Mouse (Mus musculus) stomach, embryonic 15.5 days (tissue): ENCODE results near the gene Ap5z1. TPM values are rescaled to one million over a fixed set of nuclear protein-coding genes. Genes with fewer than 3 reads are reported as not detected.

Experiments used
- ATAC-seq: fragments of 200-750 bp; cut with Nextera tagmentation; 2 replicates; pipeline ENCODE4 v1.8.0; 2017; ENCODE audit warnings: low read depth, moderate number of reproducible peaks, moderate TSS enrichment; ENCODE audit not compliant: insufficient read depth, low FRiP score
- H3K27ac ChIP-seq: fragments of 300-500 bp; sonication (generic); 2 replicates; pipeline ENCODE4 v1.5.1; 2015; ENCODE audit warnings: mild to moderate bottlenecking, inconsistent platforms
- H3K27me3 ChIP-seq: fragments of 300-500 bp; sonication (generic); replicated peaks from 2 replicates; pipeline ENCODE4 v1.6.1; 2015; ENCODE audit warnings: inconsistent platforms
- H3K36me3 ChIP-seq: fragments of 300-500 bp; sonication (generic); 2 replicates; pipeline ENCODE4 v1.6.1; 2015; ENCODE audit warnings: inconsistent platforms
- H3K4me1 ChIP-seq: fragments of 300-500 bp; sonication (generic); 2 replicates; pipeline ENCODE4 v1.6.1; 2015; ENCODE audit warnings: inconsistent platforms
- H3K4me2 ChIP-seq: fragments of 300-500 bp; sonication (generic); 2 replicates; pipeline ENCODE4 v1.6.1; 2015; ENCODE audit warnings: mild to moderate bottlenecking, inconsistent platforms
- H3K4me3 ChIP-seq: fragments of 300-500 bp; sonication (generic); replicated peaks from 2 replicates; pipeline ENCODE4 v1.5.1; 2015; ENCODE audit warnings: inconsistent platforms
- H3K9ac ChIP-seq: fragments of 300-500 bp; sonication (generic); 2 replicates; pipeline ENCODE4 v1.6.1; 2015; ENCODE audit warnings: inconsistent platforms
- H3K9me3 ChIP-seq: fragments of 300-500 bp; sonication (generic); 2 replicates; pipeline ENCODE4 v1.6.1; 2016; ENCODE audit warnings: inconsistent platforms
- WGBS: fragments of 180-500 bp; shearing (Covaris S2); methylation state at CpG from one replicate; pipeline ENCODE4 v1.1.7; 2015; 5-methylcytosine and 5-hydroxymethylcytosine counted together
- polyA plus RNA-seq: library from polyadenylated mRNA; unstranded; fragments of >200 nt; fragmentation: Nextera tagmentation; extraction: Ambion mirVana; gene quantifications from 2 replicates; pipeline ENCODE4 v1.2.1, GENCODE M21; 2015

The Ap5z1 gene
- polyA plus RNA-seq = 8.5 and 9.4 TPM in 2 replicates

DNA sequence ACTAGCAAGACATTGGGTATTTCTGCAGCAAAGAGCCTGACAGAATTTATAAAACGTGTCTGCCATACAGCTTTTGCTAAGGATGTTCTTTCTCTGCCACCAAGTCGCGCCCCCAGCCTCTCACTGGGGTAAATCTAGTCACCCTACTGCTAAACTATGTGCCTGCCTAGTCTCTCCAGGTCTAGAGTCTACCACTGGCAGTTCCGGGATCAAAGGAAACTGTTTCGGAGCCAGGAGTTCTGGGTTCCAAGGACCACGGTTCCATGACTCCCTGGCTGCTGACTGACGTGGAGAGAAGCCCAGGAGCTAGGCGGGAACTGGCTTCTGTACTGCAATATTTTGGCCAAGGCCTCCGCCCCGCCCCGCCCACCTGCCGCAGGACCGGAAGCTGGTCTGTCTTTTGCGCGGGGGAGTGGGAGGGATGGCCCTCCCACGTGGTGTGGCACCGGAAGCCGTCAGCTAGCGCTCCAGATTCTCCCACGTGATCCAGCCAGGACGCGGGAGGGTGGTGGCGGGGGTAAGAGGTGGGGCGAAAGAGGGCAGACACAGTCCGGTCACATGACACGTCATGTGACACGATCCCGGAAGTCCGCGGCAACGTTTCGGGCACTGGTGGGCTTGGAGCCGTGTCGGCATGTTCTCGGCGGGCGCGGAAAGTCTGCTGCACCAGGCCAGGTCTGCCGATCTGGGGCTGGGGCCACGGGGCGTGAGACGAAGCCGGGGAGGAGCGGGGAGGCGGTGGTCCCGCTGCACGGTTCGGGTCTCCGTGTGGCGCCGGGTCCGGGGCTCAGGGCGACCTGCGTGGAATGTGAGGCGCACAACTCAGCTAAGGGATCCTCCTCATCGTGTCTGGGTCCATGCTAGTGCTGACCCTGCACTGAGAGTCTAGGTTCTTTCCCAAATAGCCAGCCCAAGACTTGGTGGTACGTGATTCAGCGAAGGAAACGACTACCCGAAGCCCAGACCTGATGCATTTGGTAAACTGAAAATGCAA is at the start of gene Ap5z1:
TSS of gene Ap5z1 (plus strand) at position 484 of the 994 bp plus-strand sequence.
- peaks cover 7% of the 10 kb centered on the region for H3K4me1 ChIP-seq
- no peaks in the 10 kb centered on the region for H3K9me3 ChIP-seq
- 2% methylated on average over 60 of the region's 60 CpGs for WGBS
- no peaks in the 10 kb centered on the region for H3K27me3 ChIP-seq
- peaks cover 3% of the 10 kb centered on the region; the same call in 1 of the 2 replicates for H3K36me3 ChIP-seq
- peak within 1 kb of the TSS; percentile 83 for H3K27ac ChIP-seq
- peak within 1 kb of the TSS; percentile 40 for H3K9ac ChIP-seq
- peak within 1 kb of the TSS; percentile 79 for H3K4me2 ChIP-seq
- H3K4me3 ChIP-seq = peak within 1 kb of the TSS; percentile 73
- ATAC-seq = peak; percentile 91

DNA sequence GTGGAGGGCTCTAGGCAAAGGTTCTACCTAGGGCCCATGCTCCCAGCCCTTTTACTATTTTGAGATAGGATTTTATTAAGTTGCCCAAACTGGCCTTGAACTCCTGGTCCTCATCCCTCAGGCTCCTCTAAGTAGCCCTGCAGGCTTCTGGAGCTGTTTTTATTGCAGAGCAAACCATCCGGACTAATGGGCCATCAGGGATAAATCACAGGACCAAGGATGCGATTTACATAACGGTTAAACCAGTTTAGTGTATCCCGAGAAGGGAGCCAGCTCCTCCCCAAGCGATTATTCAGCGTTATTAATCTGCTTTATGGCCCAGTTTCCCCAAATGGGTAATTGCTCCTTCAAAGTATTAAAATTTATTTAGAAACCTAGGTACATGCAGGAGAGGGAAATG is 48.3 kb upstream of the Ap5z1 start:
- no peak overlapping the region for H3K27ac ChIP-seq
- H3K4me3 ChIP-seq = no peak overlapping the region
- no peak overlapping the region for H3K4me2 ChIP-seq
- H3K27me3 ChIP-seq = no peaks in the 10 kb centered on the region
- peaks cover 11% of the 10 kb centered on the region for H3K4me1 ChIP-seq
- no peak for ATAC-seq
- WGBS = 65% methylated on average over 6 of the region's 6 CpGs
- H3K9ac ChIP-seq = no peak overlapping the region
- peaks cover 9% of the 10 kb centered on the region; the same call in 1 of the 2 replicates for H3K36me3 ChIP-seq
- H3K9me3 ChIP-seq = no peaks in the 10 kb centered on the region

DNA sequence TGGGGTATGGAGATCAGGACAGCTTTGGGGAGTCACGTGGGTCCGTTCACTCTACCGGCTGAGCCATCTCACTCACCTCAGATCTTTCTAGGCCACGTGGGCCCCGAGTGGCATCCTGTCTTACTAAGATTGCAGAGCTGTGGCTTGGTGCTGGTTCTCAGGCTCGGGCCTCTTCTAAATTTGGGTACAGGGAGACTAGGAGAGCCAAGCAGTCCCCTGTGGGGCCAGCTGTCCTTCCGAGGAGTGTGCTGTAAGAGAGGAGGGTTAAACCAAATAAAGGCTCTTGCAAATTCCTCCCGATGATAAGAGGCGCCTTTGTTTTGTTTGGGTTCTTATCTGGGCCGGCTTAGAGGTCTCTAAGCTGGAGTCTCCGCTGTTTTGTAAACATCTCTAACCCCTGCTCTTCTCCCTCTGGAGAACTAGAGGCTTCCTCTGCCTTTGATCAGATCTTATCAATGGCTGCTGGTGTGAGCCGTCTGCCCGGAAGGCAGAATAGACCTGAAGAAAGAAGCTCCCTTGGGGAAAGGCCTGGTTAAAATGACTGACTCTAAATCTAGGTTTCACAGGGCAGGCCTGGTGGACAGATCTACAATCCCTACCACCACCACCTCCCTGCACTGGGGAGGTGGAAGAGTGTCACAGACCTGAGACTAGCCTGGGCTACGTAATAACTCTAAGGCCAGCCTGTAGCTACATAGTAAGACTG is 47.5 kb upstream of the Ap5z1 start:
- no peak for ATAC-seq
- no peak overlapping the region for H3K4me2 ChIP-seq
- H3K36me3 ChIP-seq = peaks cover 10% of the 10 kb centered on the region; the same call in 1 of the 2 replicates
- H3K9me3 ChIP-seq = no peaks in the 10 kb centered on the region
- H3K27me3 ChIP-seq = no peaks in the 10 kb centered on the region
- no peak overlapping the region for H3K4me3 ChIP-seq
- H3K9ac ChIP-seq = no peak overlapping the region
- peaks cover 11% of the 10 kb centered on the region for H3K4me1 ChIP-seq
- WGBS = 20% methylated on average over 14 of the region's 14 CpGs
- peak overlapping the region; percentile 52; the same call in 1 of the 2 replicates for H3K27ac ChIP-seq

DNA sequence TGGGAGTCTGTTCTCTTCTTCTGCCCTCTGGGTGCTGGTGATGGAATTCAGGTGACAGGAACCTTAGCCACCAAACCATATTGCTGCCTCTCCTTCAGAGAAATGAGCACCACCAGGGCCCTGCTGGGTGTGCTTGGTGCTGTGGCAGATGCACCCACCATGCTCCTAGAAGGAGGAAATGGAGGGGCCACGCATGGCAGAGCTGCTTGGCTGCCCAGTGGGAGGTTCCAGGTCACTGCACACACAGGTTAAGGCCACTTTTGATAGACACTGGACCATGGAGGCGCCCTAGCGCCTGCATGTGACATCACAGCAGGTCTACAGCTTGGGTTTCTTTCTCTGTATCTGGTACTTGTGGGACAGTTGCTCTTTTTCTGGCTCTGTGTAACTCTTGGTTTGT is 46.6 kb upstream of the Ap5z1 start:
- Histone ChIP-seq H3K36me3 (peaks cover 10% of the 10 kb centered on the region; the same call in 1 of the 2 replicates), H3K4me1 (peaks cover 11% of the 10 kb centered on the region), H3K9ac (no peak overlapping the region), H3K27me3 (no peaks in the 10 kb centered on the region), H3K4me3 (no peak overlapping the region), H3K9me3 (no peaks in the 10 kb centered on the region), H3K27ac (no peak overlapping the region), H3K4me2 (no peak overlapping the region)
- ATAC-seq = no peak
- WGBS = 83% methylated on average over 3 of the region's 3 CpGs

DNA sequence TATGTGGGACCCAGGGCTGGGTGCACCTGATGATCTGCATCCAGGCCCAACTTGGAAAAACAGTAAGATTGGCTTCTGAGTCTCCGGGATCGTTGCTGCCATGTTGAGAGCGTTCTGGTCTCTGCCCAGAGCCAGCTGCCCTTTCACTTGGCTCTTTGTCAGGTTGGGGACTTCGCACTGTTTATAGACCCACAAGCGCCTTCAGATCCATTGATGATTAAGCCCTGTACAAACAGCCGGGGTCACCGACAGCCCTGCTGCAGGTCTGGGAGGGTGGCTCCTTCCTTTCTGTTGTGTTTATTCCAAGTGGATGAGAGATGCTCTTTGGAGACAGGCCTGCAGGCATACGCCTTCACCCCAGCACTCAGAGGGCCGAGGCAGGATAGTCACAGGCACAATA is 45.9 kb upstream of the Ap5z1 start:
- peaks cover 10% of the 10 kb centered on the region; the same call in 1 of the 2 replicates for H3K36me3 ChIP-seq
- 55% methylated on average over 9 of the region's 9 CpGs for WGBS
- no peaks in the 10 kb centered on the region for H3K27me3 ChIP-seq
- no peaks in the 10 kb centered on the region for H3K9me3 ChIP-seq
- no peak overlapping the region for H3K9ac ChIP-seq
- no peak overlapping the region for H3K4me3 ChIP-seq
- H3K4me2 ChIP-seq = no peak overlapping the region
- no peak; the same call in 1 of the 2 replicates for ATAC-seq
- H3K27ac ChIP-seq = no peak overlapping the region
- peaks cover 11% of the 10 kb centered on the region for H3K4me1 ChIP-seq

DNA sequence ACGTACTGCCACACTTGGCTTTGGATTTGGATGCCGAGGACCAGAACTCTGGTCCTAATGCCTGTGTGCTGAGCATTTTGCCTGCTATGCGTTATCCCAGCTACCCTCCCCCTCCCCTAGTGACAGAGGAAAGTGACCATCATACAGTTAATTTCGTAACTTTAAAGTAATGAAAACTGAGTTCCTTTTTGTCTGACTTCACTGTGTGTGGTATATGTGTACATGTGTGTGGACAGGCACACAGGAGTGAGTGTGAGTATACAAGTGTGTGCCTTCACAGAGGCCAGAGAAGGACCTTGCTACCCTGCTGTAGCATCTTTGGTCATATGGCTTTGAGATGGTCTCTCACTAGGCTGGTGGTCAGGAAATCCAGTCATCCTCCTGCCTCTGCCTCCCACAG is 45.3 kb upstream of the Ap5z1 start:
- H3K9ac ChIP-seq = no peak overlapping the region
- no peak overlapping the region for H3K4me3 ChIP-seq
- no peaks in the 10 kb centered on the region for H3K27me3 ChIP-seq
- H3K4me2 ChIP-seq = no peak overlapping the region
- 87% methylated on average over 4 of the region's 4 CpGs for WGBS
- H3K4me1 ChIP-seq = peaks cover 11% of the 10 kb centered on the region
- no peak for ATAC-seq
- H3K27ac ChIP-seq = no peak overlapping the region
- H3K9me3 ChIP-seq = no peaks in the 10 kb centered on the region
- peaks cover 10% of the 10 kb centered on the region; the same call in 1 of the 2 replicates for H3K36me3 ChIP-seq

DNA sequence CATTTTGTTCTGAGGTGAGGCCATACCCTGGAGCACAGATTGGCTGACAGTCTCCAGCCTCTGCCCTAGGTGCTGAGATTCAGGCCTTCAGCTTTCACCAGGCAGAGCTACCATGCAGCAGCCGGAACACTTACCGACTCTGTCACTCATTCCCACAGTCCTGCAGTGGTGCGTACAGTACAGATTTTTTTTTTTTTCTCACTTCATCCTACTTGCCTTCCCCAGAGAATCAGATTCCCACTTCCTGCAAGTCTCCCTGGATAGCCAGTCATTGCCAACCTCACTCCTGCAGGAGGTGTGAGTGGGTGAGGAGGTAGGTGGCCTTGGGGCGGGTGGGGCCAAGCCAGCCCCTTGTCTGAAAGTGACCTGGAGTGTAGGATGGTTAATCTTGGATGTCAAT is 43.4 kb upstream of the Ap5z1 start:
- Histone ChIP-seq H3K4me1 (peaks cover 23% of the 10 kb centered on the region), H3K4me2 (no peak overlapping the region), H3K4me3 (no peak overlapping the region), H3K9me3 (no peaks in the 10 kb centered on the region), H3K27me3 (no peaks in the 10 kb centered on the region), H3K27ac (no peak overlapping the region), H3K9ac (no peak overlapping the region), H3K36me3 (peaks cover 10% of the 10 kb centered on the region; the same call in 1 of the 2 replicates)
- no peak for ATAC-seq
- 93% methylated on average over 4 of the region's 4 CpGs for WGBS

DNA sequence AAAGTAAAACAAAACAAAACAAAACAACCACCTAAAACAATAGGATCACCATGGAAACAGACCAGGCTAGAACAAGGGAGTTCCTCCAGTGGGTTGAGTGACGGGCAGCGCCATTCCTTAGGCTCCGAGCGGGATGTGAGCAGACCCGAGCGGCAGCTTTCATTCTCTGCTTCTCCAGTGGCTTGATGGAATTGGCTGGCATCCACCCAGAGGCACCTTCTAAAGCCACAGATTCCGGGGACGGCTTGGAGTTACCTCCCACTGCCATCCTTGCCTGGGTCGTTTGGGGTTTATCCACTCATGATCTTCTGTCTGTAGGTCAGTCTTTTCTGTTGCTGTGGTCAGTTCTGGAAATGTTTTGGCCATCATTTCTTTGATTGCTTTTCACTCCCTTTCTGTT is 42.8 kb upstream of the Ap5z1 start:
- H3K4me1 ChIP-seq = peaks cover 25% of the 10 kb centered on the region
- H3K9ac ChIP-seq = no peak overlapping the region
- ATAC-seq = no peak
- no peaks in the 10 kb centered on the region for H3K9me3 ChIP-seq
- 92% methylated on average over 9 of the region's 9 CpGs for WGBS
- no peak overlapping the region for H3K4me3 ChIP-seq
- H3K27me3 ChIP-seq = no peaks in the 10 kb centered on the region
- H3K4me2 ChIP-seq = no peak overlapping the region
- H3K36me3 ChIP-seq = peaks cover 10% of the 10 kb centered on the region; the same call in 1 of the 2 replicates
- H3K27ac ChIP-seq = no peak overlapping the region

DNA sequence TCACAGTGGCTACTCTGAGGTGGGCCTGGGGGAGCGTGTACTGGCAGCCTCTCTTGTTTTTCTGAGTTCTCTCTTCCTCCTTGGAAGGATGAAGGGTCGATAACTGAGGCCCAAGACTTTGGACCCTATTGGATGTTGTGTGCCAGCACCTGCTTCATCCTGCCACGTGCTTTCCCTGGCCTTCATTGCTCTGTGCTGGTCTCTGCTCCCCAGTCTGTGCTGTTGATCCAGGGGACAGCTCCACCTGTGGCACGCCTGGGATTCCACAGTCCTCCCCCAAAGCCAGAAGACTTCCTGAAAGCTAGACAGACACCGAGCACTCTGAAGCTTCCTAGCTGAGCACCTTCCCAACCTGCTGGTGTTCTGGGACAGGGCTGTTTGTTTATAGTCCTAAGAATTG is 41.9 kb upstream of the Ap5z1 start:
- Histone ChIP-seq H3K4me3 (no peak overlapping the region), H3K4me1 (peaks cover 22% of the 10 kb centered on the region), H3K27me3 (no peaks in the 10 kb centered on the region), H3K36me3 (peaks cover 10% of the 10 kb centered on the region; the same call in 1 of the 2 replicates), H3K9ac (no peak overlapping the region), H3K9me3 (no peaks in the 10 kb centered on the region), H3K4me2 (no peak overlapping the region), H3K27ac (no peak overlapping the region)
- no peak for ATAC-seq
- WGBS = 84% methylated on average over 5 of the region's 5 CpGs

DNA sequence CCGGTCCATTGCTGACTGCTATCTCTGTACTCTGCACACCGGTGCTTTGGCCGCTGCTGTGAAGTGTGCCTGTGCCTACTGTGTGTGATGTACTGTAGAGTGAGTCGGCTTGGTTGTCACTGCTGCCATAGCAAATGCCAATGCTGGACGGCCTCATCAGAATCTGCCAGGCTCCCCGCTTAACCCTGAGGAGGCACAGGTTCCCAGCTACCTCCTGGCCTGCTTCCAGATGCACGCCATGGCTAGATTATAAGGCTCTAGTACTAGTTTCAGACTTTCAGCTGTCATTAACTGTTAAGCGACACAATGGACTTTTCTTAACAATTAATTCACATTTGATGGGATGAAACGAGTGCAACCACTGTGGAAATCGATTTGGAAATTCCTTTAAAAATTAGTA is 40.6 kb upstream of the Ap5z1 start:
- WGBS = 89% methylated on average over 10 of the region's 10 CpGs
- H3K27me3 ChIP-seq = no peaks in the 10 kb centered on the region
- peaks cover 10% of the 10 kb centered on the region; the same call in 1 of the 2 replicates for H3K36me3 ChIP-seq
- no peak overlapping the region for H3K27ac ChIP-seq
- no peak overlapping the region for H3K4me3 ChIP-seq
- H3K4me2 ChIP-seq = no peak overlapping the region
- ATAC-seq = no peak
- no peaks in the 10 kb centered on the region for H3K9me3 ChIP-seq
- peaks cover 29% of the 10 kb centered on the region for H3K4me1 ChIP-seq
- no peak overlapping the region for H3K9ac ChIP-seq

DNA sequence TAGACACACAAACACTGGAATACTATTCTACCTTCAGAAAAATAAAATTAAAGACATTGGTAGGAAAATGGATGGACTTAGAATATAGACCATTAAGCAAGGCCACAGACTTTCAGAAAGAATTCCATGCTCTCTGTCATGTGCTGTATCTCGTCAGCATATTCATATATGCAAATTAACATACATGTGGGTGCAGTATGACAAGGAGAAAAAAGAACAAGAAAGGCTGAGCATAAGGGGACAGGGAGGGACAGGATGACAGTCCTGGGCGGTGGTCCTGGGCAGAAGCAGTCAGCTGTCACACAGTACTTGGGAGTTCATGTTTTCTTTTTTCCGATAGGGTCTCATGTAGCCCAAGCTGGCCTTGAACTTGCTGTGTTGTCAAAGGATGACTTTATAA is 40.0 kb upstream of the Ap5z1 start:
- Histone ChIP-seq H3K27ac (no peak overlapping the region), H3K9ac (no peak overlapping the region), H3K36me3 (peaks cover 10% of the 10 kb centered on the region; the same call in 1 of the 2 replicates), H3K4me3 (no peak overlapping the region), H3K4me1 (peaks cover 29% of the 10 kb centered on the region), H3K9me3 (no peaks in the 10 kb centered on the region), H3K27me3 (no peaks in the 10 kb centered on the region), H3K4me2 (no peak overlapping the region)
- WGBS = 64% methylated on average over 3 of the region's 3 CpGs
- no peak for ATAC-seq
